Mouse (Mus musculus) mouse trophoblast stem cell (cell line): Measurements from ENCODE around the gene M6pr.
"Not testable (repeated sequence)": the region's sequence is repeated elsewhere in the genome, so short reads cannot be mapped to it uniquely, and the experiment has no call there.

Source experiments
- in situ Hi-C, 2 experiments: fragments of 300-500 bp; cut with MseI, MboI; formaldehyde crosslinking; loops; 2 replicates in 1 of 2; 3 replicates in 1 of 2; pipeline ENCODE4 v1.15.1; 2025

M6pr gene

GRCm38 (mm10) chr6:122340349-122341000, 32.0 kb downstream of the M6pr start, which contains the start of gene Phc1:
Phc1 (minus strand) TSS chr6:122340561.
- in situ Hi-C loops = no loop called here

GRCm38 (mm10) chr6:122341038-122341810, 32.7 kb downstream of the M6pr start:
- in situ Hi-C loops = no loop called here

- in situ Hi-C loops = no loop called here
These were observed 33.6 kb downstream of the M6pr start for GRCm38 (mm10) chr6:122342125-122342524.

- in situ Hi-C loops = no loop called here
These were observed 35.2 kb downstream of the M6pr start for GRCm38 (mm10) chr6:122343719-122344118.

GRCm38 (mm10) chr6:122344386-122345116, 36.0 kb downstream of the M6pr start:
- in situ Hi-C loops = no loop called here

GRCm38 (mm10) chr6:122345731-122346130, 37.2 kb downstream of the M6pr start:
- in situ Hi-C loops = no loop called here

- in situ Hi-C loops = no loop called here
These were observed 37.9 kb downstream of the M6pr start for GRCm38 (mm10) chr6:122346399-122346798.

- in situ Hi-C loops = not testable (repeated sequence)
These were observed 38.8 kb downstream of the M6pr start for GRCm38 (mm10) chr6:122347326-122347725.

GRCm38 (mm10) chr6:122355909-122356308, 47.4 kb downstream of the M6pr start:
- in situ Hi-C loops = no loop called here

GRCm38 (mm10) chr6:122357089-122357488, 48.6 kb downstream of the M6pr start:
- in situ Hi-C loops = no loop called here

GRCm38 (mm10) chr6:122365706-122366105, 57.2 kb downstream of the M6pr start:
- in situ Hi-C loops = no loop called here

GRCm38 (mm10) chr6:122366287-122366686, 57.8 kb downstream of the M6pr start:
- in situ Hi-C loops = no loop called here

- in situ Hi-C loops = no loop called here
These were observed 58.5 kb downstream of the M6pr start for GRCm38 (mm10) chr6:122366976-122367375.
